Mouse (Mus musculus) adrenal gland, adult 2 months (tissue): Measurements from ENCODE around the gene Btf3. TPM values are rescaled to one million over a fixed set of nuclear protein-coding genes. Genes with fewer than 3 reads are reported as not detected.
A peak's percentile ranks its signal among the peaks of the same experiment; 100 is the strongest.

ENCODE experiments used
- DNase-seq: peaks from one replicate; pipeline ENCODE4 v3.0.0; 2021
- long read RNA-seq: library from polyadenylated mRNA; stranded (forward); transcript quantifications from one replicate; pipeline ENCODE4 v2.0.0, GENCODE M21; 2021
- polyA plus RNA-seq: library from polyadenylated mRNA; depleted of rRNA; stranded (reverse); fragments of >200 nt; gene quantifications from 2 replicates; pipeline ENCODE4 v1.2.3, GENCODE M21; 2012; rRNA removed
- total RNA-seq, 2 experiments: library from RNA; stranded (reverse); gene quantifications; 2 replicates each; pipeline ENCODE4 v1.2.3; 2021

The Btf3 gene
- total RNA-seq = 100 to 1,000 TPM; 331 to 381 TPM
- 20.2 and 21.6 TPM in 2 replicates for polyA plus RNA-seq
- long read RNA-seq, transcript Btf3-201 (6 exons, 1,091 nt) = minor isoform, 5 of 164 reads
- long read RNA-seq, transcript Btf3-205 (6 exons, 888 nt) = major isoform, 155 of 164 reads
- long read RNA-seq, partial matches to known transcripts = 3 of 164 reads
- long read RNA-seq, other reads (novel, unspliced or antisense) = 1 of 164 reads

- peak; percentile 95 for DNase-seq
Observed at GRCm38 (mm10) chr13:98316480-98317245, at the start of gene Btf3. Gene Btf3, minus strand, starts transcription at chr13:98317006.

- DNase-seq = no peak
Observed at GRCm38 (mm10) chr13:98365766-98366421, 49.1 kb upstream of the Btf3 start.

GRCm38 (mm10) chr13:98365081-98365480, 48.3 kb upstream of the Btf3 start:
- no peak for DNase-seq

GRCm38 (mm10) chr13:98363046-98363445, 46.2 kb upstream of the Btf3 start:
- DNase-seq = no peak

- no peak for DNase-seq
Observed at GRCm38 (mm10) chr13:98361161-98361560, 44.4 kb upstream of the Btf3 start.

GRCm38 (mm10) chr13:98360391-98360790, 43.6 kb upstream of the Btf3 start:
- DNase-seq = no peak

GRCm38 (mm10) chr13:98359337-98359736, 42.5 kb upstream of the Btf3 start:
- no peak for DNase-seq

GRCm38 (mm10) chr13:98358424-98359181, 41.8 kb upstream of the Btf3 start:
- no peak for DNase-seq

- no peak for DNase-seq
Observed at GRCm38 (mm10) chr13:98357433-98358423, 40.9 kb upstream of the Btf3 start.

- no peak for DNase-seq
Observed at GRCm38 (mm10) chr13:98356973-98357425, 40.2 kb upstream of the Btf3 start.

GRCm38 (mm10) chr13:98356176-98356972, 39.6 kb upstream of the Btf3 start:
- no peak for DNase-seq

GRCm38 (mm10) chr13:98355559-98356111, 38.8 kb upstream of the Btf3 start:
- peak; percentile 58 for DNase-seq

- peak; percentile 47 for DNase-seq
Observed at GRCm38 (mm10) chr13:98354871-98355558, 38.2 kb upstream of the Btf3 start.

GRCm38 (mm10) chr13:98354090-98354801, 37.4 kb upstream of the Btf3 start, which contains the start of gene Foxd1:
Gene Foxd1, plus strand, starts transcription at chr13:98354242.
- peak; percentile 58 for DNase-seq

- DNase-seq = no peak
Observed at GRCm38 (mm10) chr13:98353709-98354089, 36.9 kb upstream of the Btf3 start.

- DNase-seq = no peak
Observed at GRCm38 (mm10) chr13:98352381-98352975, 35.7 kb upstream of the Btf3 start.

- peak; percentile 35 for DNase-seq
Observed at GRCm38 (mm10) chr13:98351527-98351926, 34.7 kb upstream of the Btf3 start.

GRCm38 (mm10) chr13:98349491-98349890, 32.7 kb upstream of the Btf3 start:
- no peak for DNase-seq
